ENCODE assay signal across 10 mouse cellular contexts in the genomic region with DNA sequence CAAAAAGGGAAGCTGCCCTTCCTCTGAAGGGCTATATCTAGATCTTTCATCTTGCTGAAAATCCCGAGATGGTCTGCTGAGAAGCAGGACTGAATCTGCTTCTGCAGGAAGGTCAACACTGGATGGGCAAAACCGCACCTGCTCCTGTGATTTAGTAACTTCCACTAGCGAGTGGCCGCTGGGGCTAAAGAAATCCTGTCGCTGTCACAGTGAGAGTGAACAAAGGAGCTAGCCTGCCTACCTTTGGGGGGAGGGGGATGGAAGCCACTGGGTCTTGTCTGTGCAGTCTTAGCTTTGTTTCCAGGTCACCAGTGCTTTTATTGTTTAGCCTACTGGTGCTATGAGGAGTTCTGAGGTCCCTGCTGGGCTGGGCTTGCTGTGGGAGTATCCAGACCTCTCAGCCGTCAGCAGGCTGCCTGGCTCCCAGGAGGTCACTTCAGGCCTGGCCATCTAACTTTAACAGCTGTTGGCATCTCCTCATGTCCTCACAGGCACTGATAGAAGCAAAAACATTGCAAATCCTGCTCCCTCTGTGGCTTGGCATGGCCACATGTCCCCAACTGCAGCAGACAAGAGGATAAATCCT.
DNase-seq lines count a peak whose midpoint lies in the region; ATAC-seq lines count a peak whose summit lies in the region.
"Had no signal": no experiment of that assay in that cellular context is flagged by ENCODE, and none has a peak within 500 bp of the region (broad histone marks: within the 10 kb centered on the region; RNA-seq: fewer than 3 reads in every experiment).

No protein-coding gene starts in this region.

- DNase-seq in cerebellum, adult 11 months, result peak; percentile 15
- no peak for DNase-seq in cerebellum, postnatal 25 days
- peak; percentile 46 for DNase-seq in embryo, embryonic 9.5 days (ENCODE audit: extremely low spot score)
- peak; percentile 64 to 74 for DNase-seq in heart, adult 9 months (ENCODE audit: low spot score in 2 of 2)
- peak; percentile 63 for DNase-seq in midbrain, embryonic 14.5 days
- DNase-seq in right cerebral cortex, postnatal 36 days (ENCODE audit: low spot score in 2 of 2), result no peak
- DNase-seq in liver, embryonic 11.5 days (ENCODE audit: low spot score), result no peak
- no peak for DNase-seq in kidney, adult 8-10 months

- peaks cover 61% of the 10 kb centered on the region for H3K4me1 ChIP-seq in midbrain, embryonic 14.5 days (ENCODE audit: control insufficient read depth, insufficient read depth, low read length)
- no peaks in the 10 kb centered on the region for H3K4me1 ChIP-seq in liver, embryonic 11.5 days (replicated peaks; ENCODE audit: control insufficient read depth, insufficient read depth, low read length)
- H3K4me1 ChIP-seq: liver, embryonic 15.5 days had no signal

- H3K27me3 ChIP-seq in midbrain, embryonic 14.5 days (ENCODE audit: control insufficient read depth, insufficient read depth, low read length), result no peaks in the 10 kb centered on the region
- no peaks in the 10 kb centered on the region for H3K27me3 ChIP-seq in liver, embryonic 11.5 days (replicated peaks; ENCODE audit: control insufficient read depth, insufficient read depth, low read length)
- H3K27me3 ChIP-seq: liver, embryonic 15.5 days; stomach, embryonic 15.5 days had no signal

- no peak overlapping the region for H3K4me2 ChIP-seq in midbrain, embryonic 14.5 days (ENCODE audit: low read length)
- no peak overlapping the region for H3K4me2 ChIP-seq in liver, embryonic 11.5 days
- H3K4me2 ChIP-seq: liver, embryonic 15.5 days; stomach, embryonic 15.5 days had no signal

- H3K27ac ChIP-seq in midbrain, embryonic 14.5 days (replicated peaks; ENCODE audit: low read depth, low read length), result peak overlapping the region; percentile 90
- no peak overlapping the region for H3K27ac ChIP-seq in liver, embryonic 11.5 days (ENCODE audit: low read depth, low read length)
- H3K27ac ChIP-seq: liver, embryonic 15.5 days; stomach, embryonic 15.5 days had no signal

- H3K9ac ChIP-seq in midbrain, embryonic 14.5 days (replicated peaks; ENCODE audit: low read length), result peak overlapping the region; percentile 32; the same call in 1 of the 2 replicates
- no peak overlapping the region for H3K9ac ChIP-seq in liver, embryonic 11.5 days (ENCODE audit: low read depth, low read length)
- H3K9ac ChIP-seq: liver, embryonic 15.5 days; stomach, embryonic 15.5 days had no signal

- H3K4me3 ChIP-seq in midbrain, embryonic 14.5 days (replicated peaks; ENCODE audit: low read depth, low read length), result no peak overlapping the region
- no peak overlapping the region for H3K4me3 ChIP-seq in liver, embryonic 11.5 days (ENCODE audit: low read depth, low read length)
- H3K4me3 ChIP-seq: liver, embryonic 15.5 days; stomach, embryonic 15.5 days had no signal

- WGBS in midbrain, embryonic 14.5 days, result 5% methylated on average over 6 of the region's 6 CpGs
- 38% methylated on average over 6 of the region's 6 CpGs for WGBS in liver, embryonic 11.5 days

- ATAC-seq in midbrain, embryonic 14.5 days (ENCODE audit: low FRiP score, low TSS enrichment), result no peak
- ATAC-seq in liver, embryonic 11.5 days (replicated peaks; ENCODE audit: low FRiP score), result no peak

- no peaks in the 10 kb centered on the region for H3K36me3 ChIP-seq in midbrain, embryonic 14.5 days (ENCODE audit: control insufficient read depth, insufficient read depth, low read length)
- no peaks in the 10 kb centered on the region for H3K36me3 ChIP-seq in liver, embryonic 11.5 days (ENCODE audit: control insufficient read depth, insufficient read depth, low read length)
- H3K36me3 ChIP-seq: liver, embryonic 15.5 days; stomach, embryonic 15.5 days had no signal

- no peaks in the 10 kb centered on the region for H3K9me3 ChIP-seq in midbrain, embryonic 14.5 days (ENCODE audit: control insufficient read depth, low read length)
- no peaks in the 10 kb centered on the region for H3K9me3 ChIP-seq in liver, embryonic 11.5 days (ENCODE audit: control insufficient read depth, low read length)
- H3K9me3 ChIP-seq: liver, embryonic 15.5 days; stomach, embryonic 15.5 days had no signal

Comparison
In these comparisons a context has a peak if more than half of its experiments do, and no peak if none do; other contexts are left out.
1. DNase-seq: peak in cerebellum, adult 11 months (single experiment), embryo, embryonic 9.5 days (single experiment), heart, adult 9 months (2 of 2) and midbrain, embryonic 14.5 days (single experiment); none in cerebellum, postnatal 25 days (0 of 2), right cerebral cortex, postnatal 36 days (0 of 2), liver, embryonic 11.5 days (single experiment) and kidney, adult 8-10 months (0 of 2).